Mouse (Mus musculus): ENCODE results near the gene Slc37a3.
"Not testable (repeated sequence)": the region's sequence is repeated elsewhere in the genome, so short reads cannot be mapped to it uniquely, and the experiment has no call there.

The Slc37a3 gene

DNA sequence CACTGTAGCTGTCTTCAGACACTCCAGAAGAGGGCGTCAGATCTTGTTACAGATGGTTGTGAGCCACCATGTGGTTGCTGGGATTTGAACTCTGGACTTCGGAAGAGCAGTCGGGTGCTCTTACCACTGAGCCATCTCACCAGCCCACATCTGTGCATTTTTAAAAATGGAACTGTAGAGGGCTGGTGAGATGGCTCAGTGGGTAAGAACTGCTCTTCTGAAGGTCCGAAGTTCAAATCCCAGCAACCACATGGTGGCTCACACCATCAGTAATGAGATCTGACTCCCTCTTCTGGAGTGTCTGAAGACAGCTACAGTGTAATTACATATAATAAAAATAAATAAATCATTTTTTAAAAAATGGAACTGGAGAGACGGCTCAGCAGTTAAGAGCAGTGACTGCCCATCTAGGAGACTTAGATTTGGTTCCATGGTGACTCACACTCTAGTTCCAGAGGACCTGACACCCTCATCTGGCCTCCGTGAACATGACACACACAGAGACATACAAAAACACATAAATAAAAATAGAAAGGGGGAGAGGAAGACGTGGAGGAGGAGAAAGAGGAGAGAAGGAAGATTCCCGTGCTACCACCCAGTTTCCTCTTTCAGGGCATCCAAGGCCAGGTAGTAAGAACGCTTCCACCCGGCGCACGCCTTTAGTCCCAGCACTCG, 823 bp upstream of the Slc37a3 start:
- DNase-seq, result not testable (repeated sequence)

DNA sequence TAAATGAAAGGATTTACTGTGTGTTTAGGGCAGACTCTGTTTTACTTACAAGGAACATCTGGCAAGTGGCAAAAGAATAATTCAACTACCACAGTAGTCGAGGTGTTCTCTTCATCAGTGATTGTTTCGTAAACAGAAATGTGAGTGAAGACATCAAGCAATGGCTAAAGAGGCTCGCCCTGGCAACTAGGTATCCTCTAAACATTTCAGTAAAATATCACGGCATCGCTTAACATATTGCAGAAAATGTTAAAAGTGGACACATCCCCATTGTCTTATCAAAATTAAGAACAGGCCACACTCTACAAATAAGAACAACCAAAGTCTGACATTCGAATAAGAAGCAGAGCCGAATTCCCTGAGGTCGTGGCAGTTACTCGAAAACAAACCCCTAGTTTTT, 700 bp downstream of the Slc37a3 start:
- DNase-seq, result peak in 1 of 2 experiments; percentile 18

DNA sequence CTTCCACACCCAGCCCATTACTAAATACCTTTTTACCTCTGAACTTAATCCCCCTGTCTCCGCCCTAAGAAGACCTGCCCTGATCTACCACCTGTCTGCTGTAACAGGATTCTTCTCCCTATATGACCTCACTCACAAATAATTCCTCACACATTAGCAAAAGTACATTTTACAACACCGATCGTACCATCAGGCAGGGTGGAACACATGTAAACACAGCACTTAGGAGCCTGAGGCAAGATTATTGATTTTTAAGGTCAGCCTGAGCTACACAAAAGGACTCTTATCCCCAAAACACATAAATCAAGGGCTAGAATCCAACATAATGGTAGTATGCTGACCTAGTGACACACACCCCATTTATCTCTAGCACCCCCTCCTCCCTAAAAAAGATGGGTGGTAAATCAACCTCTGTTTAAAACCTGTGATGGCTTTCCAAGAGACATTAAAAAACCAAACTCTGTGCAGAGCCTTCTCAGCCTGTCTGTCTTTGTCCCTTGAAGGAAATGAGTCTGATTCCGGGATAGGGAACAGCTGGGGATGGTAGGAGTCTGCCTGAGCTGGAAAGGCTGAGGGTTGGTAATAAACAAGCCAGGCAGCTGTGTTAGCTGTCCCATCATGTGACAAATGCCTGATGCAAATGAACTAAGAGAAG, 4.0 kb downstream of the Slc37a3 start:
- DNase-seq, result no peak

DNA sequence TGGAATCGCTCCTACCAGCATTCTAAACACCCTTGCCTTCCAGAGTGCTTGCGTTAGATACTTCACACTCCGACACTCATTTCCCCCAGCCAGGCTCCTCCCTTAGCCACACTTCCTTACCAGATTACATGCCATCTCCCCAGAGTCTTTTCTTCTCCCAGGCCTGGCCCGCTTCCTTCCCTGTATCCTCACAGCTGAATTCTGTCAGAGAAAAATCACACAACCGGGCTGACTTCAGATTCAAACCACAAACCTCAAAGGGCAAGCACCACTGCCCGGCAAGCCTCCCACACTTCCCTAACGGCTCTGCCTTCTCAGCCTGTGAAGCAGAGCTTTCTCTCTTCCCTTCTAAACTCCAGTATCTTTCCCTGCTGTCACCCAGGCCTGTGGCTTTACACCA, 4.7 kb downstream of the Slc37a3 start:
- DNase-seq, result no peak

DNA sequence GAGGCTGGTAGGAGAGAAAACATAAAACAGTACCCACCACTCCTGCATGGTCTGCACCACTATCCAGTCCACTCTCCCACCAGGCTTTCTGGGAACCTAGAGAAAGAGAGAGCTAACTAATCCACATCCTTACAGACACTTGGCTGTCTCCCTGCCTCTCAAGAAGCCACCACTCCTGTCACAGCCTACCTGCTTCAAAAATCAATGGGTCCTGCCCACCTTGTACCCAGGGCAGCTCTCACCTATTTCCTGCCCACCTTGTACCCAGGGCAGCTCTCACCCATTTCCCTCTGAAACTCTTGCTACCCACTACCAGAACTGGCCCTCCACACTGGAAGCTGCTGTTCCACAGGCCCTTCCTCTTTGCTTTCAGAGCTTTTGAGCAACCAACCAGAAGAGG, 5.4 kb downstream of the Slc37a3 start:
- no peak for DNase-seq

DNA sequence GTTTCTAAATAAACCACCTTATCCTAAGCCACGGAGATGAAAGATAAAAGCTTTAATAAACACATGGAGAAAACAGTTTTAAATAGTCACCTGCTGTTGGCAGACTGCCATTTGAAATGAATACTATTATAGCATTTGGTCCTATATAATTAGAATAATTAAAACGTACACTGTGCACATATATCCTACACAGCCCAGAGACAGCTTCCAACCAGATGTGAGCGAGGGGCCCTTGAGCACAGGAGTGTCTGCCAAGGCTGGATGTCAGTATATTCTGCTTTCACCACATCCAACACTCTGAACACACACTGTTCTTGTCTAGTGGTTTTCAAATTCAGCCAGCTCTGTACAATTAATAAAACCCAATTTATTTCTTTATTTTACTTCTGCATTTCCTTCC, 7.8 kb downstream of the Slc37a3 start:
- DNase-seq, result no peak

DNA sequence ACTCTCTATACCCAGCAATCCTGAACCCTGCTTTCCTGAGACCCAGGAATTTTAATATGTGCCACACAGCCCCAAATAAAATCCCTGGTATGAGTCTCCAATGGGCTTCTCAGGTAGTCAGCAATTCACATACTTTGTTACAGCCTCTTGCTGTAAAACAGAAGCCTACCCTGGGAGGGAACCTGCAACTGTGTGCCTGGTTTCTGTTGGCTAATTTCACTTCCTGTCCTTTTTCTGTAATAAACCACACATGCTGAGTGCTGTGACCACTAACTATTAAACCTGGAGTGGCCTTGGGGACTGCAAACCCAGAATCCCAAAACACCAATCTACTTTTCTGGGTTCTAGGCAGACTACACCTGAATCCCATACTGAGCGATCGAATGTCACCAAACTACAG, 14.8 kb downstream of the Slc37a3 start:
- no peak for DNase-seq

DNA sequence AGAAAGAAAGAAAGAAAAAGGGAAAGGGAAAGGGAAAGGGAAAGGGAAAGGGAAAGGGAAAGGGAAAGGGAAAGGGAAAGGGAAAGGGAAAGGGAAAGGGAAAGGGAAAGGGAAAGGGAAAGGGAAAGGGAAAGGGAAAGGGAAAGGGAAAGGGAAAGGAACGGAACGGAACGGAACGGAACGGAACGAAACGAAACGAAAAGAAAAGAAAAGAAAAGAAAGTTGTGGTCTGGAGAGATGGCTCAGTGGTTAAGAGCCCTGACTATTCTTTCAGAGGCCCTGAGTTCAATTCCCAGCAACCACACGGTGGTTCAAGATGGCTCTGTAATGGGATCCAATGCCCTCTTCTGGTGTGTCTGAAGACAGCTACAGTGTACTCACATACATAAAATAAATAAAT, 18.3 kb downstream of the Slc37a3 start:
- DNase-seq, result not testable (repeated sequence)

DNA sequence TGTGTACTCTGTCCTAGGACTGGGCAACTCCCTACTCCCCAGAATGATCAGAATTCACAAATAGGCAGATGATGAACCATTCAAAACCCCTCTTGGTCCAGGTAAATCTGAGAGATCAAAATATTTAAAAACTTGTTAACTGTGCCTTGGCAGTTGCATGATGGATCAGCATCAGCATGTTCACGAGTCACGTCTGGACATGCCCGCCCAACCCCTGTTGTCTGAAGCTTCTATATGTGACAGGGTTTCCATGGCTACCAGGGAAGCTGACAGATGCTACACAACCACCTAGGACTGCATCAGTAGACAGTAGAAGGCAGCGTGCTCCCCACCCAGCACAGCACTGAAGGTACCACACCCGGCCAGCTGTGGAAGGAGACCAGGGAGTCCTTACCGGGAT, 28.5 kb downstream of the Slc37a3 start:
- DNase-seq, result no peak

DNA sequence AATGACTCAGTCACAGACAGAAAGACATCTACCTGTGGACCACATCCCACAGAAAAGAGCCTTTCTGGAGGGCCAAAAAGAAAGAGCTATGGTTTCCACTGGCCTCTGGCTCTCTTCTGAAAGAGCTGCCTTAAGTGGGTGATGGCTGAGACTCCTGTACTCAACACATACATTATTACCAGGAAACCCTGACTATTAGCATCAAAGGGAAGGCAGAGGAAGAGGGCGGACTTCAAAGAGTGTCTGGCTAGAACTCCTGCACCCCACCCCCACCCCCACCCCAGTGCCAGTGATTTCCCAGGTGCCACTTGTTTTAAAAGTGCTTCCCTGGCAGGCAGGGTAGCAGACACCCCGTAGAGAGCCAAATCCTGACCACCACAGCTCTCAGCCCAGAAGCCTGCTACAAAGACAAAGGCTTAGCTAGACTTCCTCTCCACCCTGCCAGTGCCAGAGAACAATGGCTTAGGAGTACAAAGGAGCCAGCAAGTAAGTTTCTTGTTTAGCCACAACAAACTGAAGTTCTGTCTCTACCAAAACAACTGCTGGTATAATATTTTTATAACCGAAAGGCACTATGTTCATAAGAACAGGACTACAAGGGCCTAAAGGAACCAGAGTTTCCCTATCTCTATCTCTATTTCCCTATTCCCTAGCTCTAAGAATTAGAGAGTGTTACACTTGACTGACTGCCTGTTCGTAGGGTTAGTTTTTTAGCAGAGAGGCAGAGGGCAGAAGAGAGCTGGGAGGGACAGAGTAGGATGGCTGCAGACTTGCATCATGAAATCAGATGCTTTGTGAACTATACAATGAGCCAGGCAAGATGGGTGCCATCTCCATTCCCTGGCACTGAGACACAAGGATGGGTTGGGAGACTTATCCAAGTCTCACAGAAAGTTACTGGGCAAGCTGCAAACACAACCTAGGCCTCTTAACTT, 29.3 kb downstream of the Slc37a3 start:
- DNase-seq, result no peak

DNA sequence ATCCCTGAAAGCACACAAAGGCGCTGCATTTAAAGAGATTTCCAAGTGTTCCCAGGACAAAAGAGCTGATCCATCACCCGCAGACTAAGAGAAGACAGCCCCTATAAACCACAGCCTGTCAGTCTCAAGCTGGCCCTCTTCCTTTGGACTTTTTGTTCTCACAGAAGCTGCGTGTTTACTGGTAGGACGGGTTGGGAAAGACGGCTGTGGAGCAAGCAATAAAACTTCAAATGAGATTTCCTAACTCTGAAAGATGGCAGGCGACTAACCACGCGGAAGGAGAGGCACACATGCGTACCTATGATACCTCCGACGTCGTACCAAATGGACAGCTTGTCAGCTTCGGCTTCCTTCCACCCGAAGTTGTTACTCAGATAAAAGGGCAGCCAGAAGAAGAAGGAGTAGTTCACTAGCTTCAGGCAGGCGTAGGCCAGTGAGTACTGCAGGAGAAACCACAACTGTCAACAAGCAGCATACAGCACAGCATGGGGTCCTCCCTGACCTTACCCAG, 30.4 kb downstream of the Slc37a3 start:
- DNase-seq, result peak; percentile 19 to 22

DNA sequence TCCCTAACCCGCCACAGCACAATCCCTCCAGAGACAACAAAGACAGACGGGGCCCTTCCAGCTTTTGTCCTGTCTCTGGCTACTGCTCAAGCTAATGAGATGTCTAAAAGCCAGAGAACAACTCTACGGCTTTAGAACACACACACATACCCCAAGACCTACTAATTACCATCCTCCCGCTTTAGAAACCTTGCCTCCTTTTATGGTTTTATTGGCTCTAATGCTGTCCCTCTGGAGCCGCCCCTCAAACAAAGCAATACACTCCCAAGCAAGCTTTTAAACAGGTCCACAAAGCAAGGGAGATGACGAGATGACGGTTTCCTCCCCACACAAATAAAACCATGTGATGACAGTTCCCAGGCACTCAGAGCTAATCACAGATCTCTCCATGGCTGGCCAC, 32.0 kb downstream of the Slc37a3 start:
- no peak for DNase-seq

DNA sequence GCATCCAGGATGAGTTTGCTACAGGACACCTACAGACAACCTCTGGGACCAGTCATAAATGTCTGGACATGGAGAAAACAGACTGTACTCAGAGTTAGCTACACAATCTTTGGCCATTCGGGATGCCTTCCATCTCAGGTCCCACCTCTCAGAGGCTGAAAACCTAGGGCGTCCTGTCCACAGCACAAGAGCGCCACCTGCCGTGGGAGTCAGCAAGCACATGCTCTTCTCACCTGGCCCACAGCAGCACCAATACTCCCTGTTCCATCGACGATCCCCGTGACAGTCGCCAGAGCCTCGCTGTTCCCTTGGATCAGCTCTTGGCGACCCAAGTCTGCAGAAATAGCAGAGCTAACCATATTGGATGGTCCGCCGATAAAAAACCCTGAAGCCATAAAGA, 33.5 kb downstream of the Slc37a3 start:
- peak; percentile 91 to 93 for DNase-seq

DNA sequence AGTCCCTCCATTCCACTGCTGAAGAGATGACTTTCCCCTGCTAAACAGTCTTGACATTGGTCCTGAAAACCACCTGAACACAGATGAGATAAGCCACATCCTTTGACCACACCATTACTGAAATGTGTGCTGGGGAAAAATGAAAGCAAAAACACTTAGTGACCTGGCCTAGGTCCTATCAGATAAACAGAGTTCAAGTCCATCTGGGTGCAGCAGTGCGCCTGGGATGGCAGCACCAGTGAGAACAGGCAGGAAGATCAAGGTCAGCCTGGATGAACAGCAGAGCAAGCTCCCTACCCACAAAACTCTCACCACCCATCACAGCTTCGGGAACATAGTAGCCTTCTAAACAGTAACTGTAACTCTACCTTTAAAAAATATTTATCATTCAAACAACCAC, 35.7 kb downstream of the Slc37a3 start:
- DNase-seq, result no peak

DNA sequence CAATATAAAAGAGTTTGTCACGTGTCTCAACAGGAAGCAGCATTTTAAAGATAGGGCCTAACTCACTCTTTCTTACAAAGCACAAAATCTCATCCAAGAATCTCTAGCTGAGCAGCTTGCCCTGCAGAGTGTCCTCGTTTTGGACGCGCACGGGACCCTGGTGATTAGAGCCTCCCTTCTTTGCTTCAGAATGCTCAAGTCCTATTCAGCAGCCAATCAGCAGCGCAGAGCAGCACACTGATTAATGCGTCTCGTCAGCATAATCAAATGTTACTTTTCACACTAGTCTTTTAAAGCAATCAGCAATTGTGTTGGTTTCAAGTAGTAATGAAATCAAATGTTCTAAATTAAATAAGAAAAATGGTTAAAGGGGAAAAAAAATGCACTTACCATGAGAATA, 39.1 kb downstream of the Slc37a3 start:
- DNase-seq, result no peak

DNA sequence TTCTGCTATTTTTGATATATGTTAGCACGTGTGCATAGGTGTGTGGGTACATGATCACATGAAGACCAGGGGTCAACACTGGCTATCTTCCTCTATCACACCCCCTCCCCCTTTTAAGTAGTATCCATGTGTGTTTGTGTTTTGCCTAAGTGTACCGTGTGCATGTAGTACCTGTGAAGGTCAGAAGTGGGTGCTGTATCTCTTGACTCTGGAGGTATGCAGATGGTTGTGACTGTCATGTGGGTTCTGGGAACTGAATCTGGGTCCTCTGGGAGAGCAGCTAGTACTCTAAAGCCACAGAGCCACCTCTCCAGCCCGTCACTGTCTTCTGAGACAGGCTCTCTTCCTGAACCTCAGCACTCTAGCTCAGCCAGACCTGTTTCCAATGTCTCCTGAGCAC, 42.6 kb downstream of the Slc37a3 start:
- no peak for DNase-seq

DNA sequence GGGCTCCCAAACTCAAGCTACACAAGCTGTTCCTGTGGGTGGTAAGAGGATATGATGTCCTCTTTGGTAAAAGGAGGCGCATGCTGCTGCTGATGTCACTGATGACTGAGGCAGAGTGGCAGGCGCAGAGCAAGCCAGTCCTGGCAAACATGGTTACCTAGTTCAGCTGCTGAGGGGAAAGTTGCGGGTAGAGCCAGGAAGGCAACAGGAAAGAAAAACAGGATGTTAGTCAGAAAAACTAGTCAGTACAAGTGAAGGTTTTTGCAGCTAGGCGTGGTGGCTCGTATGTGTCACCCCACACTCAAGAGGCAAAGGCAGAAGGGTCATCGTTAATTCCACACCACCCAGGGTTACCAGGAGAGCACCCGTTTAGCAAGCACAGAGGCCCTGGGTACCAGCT, 43.3 kb downstream of the Slc37a3 start:
- no peak for DNase-seq

DNA sequence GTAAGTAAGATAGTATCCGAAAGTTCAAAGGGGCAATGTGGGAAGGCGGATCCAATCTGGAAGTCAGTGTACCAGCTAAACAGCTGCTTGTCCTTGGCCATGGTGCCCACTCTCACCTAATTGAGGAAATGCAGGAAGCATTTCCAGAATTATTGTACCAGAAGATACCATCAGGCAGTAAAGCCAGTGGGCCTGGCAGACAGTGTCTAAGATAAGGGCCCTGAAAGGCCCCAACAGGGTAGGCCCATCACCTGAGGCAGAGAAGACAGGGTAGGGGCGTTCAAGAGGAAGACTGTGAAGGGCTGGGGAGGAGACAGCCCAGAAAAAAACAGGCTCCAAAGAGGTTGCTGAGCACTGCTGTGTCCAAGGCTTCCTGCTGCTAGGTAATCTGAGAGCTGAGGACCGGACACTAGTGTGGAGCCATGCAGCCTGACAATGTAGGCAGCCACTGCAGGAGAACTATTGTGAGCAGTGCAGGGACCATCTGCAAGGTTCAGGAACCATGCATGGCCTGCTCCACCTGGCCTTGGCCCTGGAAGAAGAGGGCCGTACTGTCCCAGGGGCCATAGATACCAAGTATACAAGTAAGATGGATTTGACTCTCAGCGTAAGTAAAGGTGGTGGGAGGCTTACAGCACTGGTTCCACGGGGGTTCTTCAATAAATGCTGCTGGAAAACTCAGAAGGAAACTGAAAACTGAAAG, 45.3 kb downstream of the Slc37a3 start:
- no peak for DNase-seq

DNA sequence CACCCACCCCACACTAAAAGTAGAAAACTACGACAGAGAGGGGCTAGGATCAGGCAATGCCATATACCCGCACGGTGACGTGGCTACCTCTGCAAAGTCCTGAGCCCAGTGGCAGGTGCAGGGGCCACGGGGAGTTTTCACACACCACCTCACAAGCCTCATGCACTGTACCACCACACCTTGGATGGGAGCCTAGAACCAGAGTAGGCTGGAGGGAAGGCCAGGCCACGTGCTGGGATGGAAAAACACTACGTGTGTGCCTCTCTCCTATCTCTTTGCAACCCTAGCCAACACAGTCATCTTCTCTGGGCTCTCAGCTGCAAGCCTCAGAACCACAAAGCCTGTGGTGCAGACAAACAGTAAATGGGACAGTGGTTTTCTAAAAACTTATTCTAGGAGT, 46.5 kb downstream of the Slc37a3 start:
- peak; percentile 38 to 50 for DNase-seq

DNA sequence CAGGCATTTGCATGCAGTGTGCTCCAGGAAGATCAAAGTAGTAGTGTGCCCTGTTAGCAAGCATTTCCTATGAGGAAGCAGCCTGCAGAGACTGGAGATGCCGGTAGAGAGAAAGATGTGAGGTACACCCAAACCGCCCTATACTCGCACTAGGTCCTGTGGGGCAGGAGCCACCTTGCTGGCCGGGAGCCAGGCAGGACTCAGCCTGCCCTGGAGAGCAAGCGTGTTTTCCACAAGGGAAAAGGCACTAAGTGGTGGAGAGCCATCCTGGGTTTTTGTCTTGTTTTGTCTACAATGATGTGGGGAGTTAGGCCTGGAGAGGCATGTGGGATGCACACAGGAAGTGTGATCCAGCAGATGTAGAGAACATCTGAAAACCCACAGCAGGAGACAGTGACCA, 57.2 kb downstream of the Slc37a3 start:
- DNase-seq, result peak; percentile 26 to 33

DNA sequence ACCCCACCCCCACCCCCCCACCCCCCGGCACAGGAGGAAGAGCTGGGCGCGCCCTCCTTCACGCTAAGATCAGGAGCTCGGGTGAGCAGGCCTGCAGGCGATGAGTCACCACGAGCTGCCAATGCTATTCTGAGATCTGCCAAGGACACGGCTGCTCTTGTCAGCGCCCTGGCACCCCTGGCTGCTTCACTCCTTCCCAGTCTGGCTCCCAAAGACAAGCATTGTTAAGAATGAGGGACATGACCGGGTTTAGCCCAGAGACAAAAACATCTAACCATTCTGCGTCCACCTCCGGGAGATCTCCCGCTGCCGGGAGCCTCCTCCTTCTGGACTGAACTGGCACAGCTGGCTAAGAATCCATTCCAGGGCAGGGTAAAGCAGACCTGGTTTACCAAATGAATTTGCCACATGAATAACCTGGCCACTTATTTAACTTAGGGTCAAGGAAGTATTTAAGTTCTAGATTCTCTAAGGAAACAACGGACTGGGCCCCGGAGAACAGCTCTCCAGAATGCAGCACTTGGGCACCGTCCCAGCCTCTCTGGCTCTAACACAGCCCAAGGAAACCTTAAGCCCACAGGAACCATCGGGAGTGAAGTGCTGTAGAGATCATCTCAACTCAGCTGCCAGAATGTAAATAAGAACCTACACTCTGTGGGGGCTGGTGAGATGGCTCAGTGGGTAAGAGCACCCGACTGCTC, 58.3 kb downstream of the Slc37a3 start:
- DNase-seq, result peak; percentile 78 to 84

DNA sequence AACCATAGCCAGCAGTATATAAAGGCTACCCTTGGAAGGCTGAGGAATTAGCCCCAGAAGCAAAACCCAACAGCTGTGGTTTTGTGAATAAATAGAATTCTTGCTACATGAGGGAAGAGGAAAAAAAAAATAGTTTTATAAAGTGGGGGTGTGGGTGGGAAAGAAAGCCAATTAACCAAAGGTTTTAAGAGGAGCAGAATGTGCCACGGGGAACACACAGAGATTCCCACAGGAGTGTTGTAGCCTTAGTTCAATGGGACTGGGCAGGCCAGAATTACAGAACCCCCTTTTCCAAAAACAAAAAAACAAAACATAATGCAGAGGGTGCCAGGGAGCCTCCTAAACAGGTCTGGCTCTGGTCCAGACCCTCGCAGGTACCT, 58.9 kb downstream of the Slc37a3 start:
- no peak for DNase-seq

All from cerebellum, postnatal 10 days (tissue).